Mouse (Mus musculus) gastrocnemius, postnatal 25 days (tissue): ENCODE data around the gene Lrrc3c. TPM values are rescaled to one million over a fixed set of nuclear protein-coding genes. Genes with fewer than 3 reads are reported as not detected.

Source experiments
- DNase-seq: peaks from one replicate; pipeline ENCODE4 v3.0.0; 2022
- long read RNA-seq, 2 experiments: library from polyadenylated mRNA; stranded (forward); transcript quantifications; one replicate each; pipeline ENCODE4 v2.0.0; 2021
- total RNA-seq, 2 experiments: library from RNA; stranded (reverse); gene quantifications; 1 replicate in 1 of 2; 2 replicates in 1 of 2; pipeline ENCODE4 v1.2.3; 2021

The Lrrc3c gene
- not detected for total RNA-seq
- long read RNA-seq, experiment 1 = 0 reads
- long read RNA-seq, experiment 2 = 0 reads

- no peak for DNase-seq
These were observed at the start of gene Lrrc3c for GRCm38 (mm10) chr11:98597991-98598390. TSS of gene Lrrc3c (plus strand) at chr11:98598291.

DNA sequence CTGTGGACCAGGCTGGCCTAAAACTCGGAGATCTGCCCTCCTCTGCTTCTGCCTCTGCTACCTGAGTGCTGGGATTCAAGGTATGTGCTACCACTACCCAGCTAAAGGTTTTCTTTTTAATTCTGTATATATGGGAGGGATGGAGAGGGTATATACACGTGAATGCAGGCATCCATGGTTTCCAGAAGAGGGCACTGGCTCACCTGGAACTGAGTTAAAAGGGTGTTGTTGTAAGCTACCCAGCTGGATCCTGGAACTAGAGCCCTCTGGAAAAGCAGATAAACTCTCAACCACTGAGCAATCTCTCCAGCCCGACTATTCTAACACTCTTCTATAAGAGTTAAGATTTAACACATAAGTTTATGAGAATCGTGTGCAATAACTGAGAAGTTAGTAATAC is 48.7 kb upstream of the Lrrc3c start:
- DNase-seq = no peak

- no peak for DNase-seq
These were observed 47.6 kb upstream of the Lrrc3c start for GRCm38 (mm10) chr11:98550311-98550974.

- peak; percentile 84 for DNase-seq
These were observed 46.9 kb upstream of the Lrrc3c start, which contains the start of gene Zpbp2 for GRCm38 (mm10) chr11:98550975-98551828. TSS of gene Zpbp2 (plus strand) at chr11:98551097.

DNA sequence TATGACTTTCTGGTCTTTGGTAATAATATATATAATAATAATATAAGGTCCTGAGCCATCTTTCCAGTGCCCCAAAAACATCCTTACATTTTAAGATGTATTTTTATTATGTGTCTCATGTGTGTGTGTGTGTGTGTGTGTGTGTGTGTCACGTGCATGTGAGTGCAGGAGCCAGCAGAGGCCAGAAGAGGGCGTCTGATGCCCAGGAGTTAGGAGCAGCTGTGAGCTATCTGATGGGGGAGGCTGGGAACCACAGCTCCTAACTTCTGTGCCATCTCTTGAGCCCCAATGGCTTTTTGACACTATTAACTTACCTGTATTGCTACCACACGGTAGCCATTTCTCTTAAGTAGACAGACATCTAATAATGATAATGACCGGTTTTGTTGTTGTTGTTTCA is 44.1 kb upstream of the Lrrc3c start:
- DNase-seq = no peak

GRCm38 (mm10) chr11:98555124-98555700 is 42.9 kb upstream of the Lrrc3c start:
- no peak for DNase-seq

GRCm38 (mm10) chr11:98560942-98561341 is 37.1 kb upstream of the Lrrc3c start:
- DNase-seq = no peak

DNA sequence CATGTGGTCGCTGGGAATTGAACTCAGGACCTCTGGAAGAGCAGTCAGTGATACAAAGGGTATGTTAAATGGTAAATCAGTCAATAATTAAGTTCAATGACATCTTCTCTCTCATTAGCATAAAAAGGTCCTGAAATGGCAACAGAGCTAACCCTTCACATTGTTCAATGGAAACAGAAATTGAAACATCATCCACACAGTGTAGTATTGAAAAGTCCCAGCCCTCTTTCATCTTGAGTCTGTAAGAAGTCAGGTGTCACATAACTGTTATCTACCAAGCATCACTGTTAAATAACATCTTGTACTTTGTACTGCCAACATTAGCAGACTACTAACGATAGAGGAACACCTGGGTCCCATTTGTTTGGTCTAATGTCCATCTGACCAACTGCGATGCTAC is 35.1 kb upstream of the Lrrc3c start:
- DNase-seq = no peak

DNA sequence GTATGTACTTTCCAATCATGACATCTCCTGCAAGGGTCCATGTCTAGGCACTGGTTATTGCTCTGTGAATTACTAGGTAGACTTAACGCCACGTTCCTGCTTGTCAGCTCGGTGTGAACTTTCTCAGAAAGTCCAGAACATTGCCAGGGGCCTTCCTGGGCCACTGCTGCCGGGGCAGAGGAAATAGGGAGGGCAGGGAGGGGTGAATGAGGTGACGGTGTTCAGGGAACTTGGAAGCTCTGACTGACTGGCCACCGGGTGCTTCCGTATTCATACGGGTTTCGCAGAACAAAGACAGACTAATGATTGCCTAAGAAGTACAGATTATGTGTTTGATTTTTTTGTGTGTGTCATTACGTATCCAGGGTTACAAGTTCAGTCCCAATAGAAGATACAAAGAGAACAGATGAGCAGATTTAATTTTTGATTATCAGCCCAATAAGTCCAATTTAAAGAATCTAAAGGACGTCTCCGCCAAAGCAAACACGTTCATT is 34.1 kb upstream of the Lrrc3c start:
- no peak for DNase-seq

DNA sequence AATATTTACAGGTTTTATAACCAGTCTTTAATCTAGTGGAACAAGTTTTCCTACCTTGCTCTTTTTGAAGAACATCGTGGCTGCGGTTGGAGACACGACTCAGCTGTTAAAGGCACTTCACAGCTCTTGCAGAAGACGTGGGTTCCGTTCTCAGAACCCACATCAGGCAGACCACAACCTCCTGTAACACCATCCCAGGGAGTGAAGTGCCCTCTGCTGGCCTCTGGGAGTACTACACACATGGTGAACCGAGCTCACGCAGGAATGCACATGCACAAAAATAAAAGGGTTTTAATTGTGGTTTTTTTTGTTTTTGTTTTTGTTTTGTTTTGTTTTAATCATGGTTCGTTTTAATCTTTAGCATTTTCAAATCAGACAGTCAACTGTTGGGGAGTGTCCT is 29.8 kb upstream of the Lrrc3c start:
- no peak for DNase-seq

DNA sequence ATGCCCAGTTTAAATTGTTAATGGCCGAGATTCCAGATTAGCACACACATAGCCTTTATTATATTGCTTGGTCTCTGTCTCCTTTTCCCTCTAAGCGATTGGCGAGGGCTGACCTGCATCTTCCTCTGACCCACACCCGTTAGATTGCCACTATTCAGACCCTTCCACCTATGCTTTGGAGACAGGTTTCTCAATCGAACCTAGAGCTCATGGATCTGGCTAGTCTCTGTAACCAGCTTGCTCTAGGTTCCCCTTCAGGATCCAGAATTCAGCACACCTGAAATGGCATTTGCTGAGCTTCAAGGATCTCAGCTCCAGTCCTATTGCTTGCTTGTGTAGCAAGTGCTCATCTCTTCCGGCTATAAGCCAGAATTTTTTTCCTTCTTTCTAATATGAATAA is 28.6 kb upstream of the Lrrc3c start:
- no peak for DNase-seq

- DNase-seq = no peak
These were observed 20.3 kb upstream of the Lrrc3c start for GRCm38 (mm10) chr11:98577776-98578175.

- no peak for DNase-seq
These were observed 17.6 kb upstream of the Lrrc3c start for GRCm38 (mm10) chr11:98580301-98581121.

GRCm38 (mm10) chr11:98581286-98582029 is 16.6 kb upstream of the Lrrc3c start:
- no peak for DNase-seq

DNA sequence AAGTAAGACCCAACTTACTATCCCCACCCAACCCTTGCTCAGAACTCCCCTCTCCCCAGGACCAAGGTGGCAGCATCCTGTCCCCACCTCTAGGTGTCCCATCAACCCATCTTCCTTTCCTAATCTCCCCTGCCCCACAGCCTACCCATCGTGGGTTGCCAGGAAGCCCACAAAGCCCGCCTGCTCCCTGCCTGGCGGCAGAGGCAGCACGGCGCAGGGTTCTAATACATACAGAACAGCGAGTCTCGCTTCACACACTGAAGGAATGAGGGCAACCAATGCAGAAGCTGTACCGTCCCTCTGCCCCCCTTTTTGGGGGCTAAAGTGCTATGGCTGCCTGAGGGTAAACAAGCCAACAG is 16.1 kb upstream of the Lrrc3c start:
- no peak for DNase-seq

- no peak for DNase-seq
These were observed 15.4 kb upstream of the Lrrc3c start for GRCm38 (mm10) chr11:98582551-98583264.

GRCm38 (mm10) chr11:98583265-98583552 is 14.9 kb upstream of the Lrrc3c start:
- DNase-seq = no peak

- DNase-seq = no peak
These were observed 14.5 kb upstream of the Lrrc3c start for GRCm38 (mm10) chr11:98583571-98583970.

- DNase-seq = no peak
These were observed 13.9 kb upstream of the Lrrc3c start for GRCm38 (mm10) chr11:98584146-98584545.

DNA sequence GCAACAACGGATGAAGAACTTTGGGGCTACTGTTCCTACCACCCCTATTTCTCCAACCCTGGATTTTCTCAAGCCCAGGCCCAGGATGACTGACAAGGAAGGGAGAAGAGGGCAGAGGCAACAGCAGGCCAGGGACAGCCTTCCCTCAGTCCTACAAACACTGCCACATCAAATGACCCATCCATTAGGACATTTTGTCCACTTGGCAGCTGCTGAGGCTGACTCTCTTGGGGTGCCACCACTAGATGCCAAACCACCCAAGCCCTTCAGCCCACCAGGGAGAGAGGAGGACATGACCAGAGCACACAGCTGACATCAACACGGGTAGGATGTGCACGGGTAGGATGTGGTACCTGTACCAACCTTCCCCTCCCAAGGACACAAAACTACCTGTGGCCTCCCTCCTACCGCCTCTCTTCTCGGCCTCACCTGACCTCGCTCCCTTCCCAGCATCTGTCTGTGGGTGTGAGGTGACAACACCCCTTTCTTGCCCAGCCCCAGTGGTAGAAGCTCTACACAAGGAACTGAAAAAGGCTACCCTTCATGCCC is 13.4 kb upstream of the Lrrc3c start:
- DNase-seq = no peak
